Comparison of ENCODE assay signal across 18 mouse cellular contexts in genomic region chr5:92220287-92220902, GRCm38 (mm10). TPM values are rescaled to one million over a fixed set of nuclear protein-coding genes. Genes with fewer than 3 reads are reported as not detected.
A peak's percentile ranks its signal among the peaks of the same experiment; 100 is the strongest.
DNase-seq lines count a peak whose midpoint lies in the region; ATAC-seq and TF ChIP-seq lines count a peak whose summit lies in the region.
"Had no signal": no experiment of that assay in that cellular context is flagged by ENCODE, and none has a peak within 500 bp of the region (broad histone marks: within the 10 kb centered on the region; RNA-seq: fewer than 3 reads in every experiment).

No protein-coding gene starts in this region.

- TF ChIP-seq CTCF in cerebellum, adult 2 months (IDR thresholded peaks at IDR 0.05; ENCODE audit: borderline replicate concordance, insufficient read depth, low read depth, low read length) = no peak
- no peak for TF ChIP-seq CTCF in lung, postnatal 0 days (IDR thresholded peaks at IDR 0.05)

- 73% methylated on average over 8 of the region's 8 CpGs for WGBS in cerebellum, adult 2 months
- 76% methylated on average over 8 of the region's 8 CpGs for WGBS in lung, postnatal 0 days

- no peak overlapping the region for H3K4me2 ChIP-seq in lung, postnatal 0 days (replicated peaks; ENCODE audit: low read depth, low read length)
- H3K4me2 ChIP-seq: embryonic facial prominence, embryonic 12.5 days; heart, embryonic 11.5 days; hindbrain, embryonic 12.5 days; liver, embryonic 15.5 days had no signal

- ATAC-seq in lung, postnatal 0 days = peak; percentile 86
- ATAC-seq in megakaryocyte progenitor cell, adult 5-6 weeks (replicated peaks; ENCODE audit: poor library complexity) = peak; percentile 35; the same call in 1 of the 2 replicates

- H3K4me1 ChIP-seq in cerebellum, adult 2 months (ENCODE audit: control insufficient read depth, insufficient read depth, low read length) = 0 out of 2 replicates have a peak, but pooled peaks cover 2% of the 10 kb centered on the region
- no peaks in the 10 kb centered on the region for H3K4me1 ChIP-seq in lung, postnatal 0 days (ENCODE audit: insufficient read depth, low read depth, low read length)
- H3K4me1 ChIP-seq: embryonic facial prominence, embryonic 12.5 days; liver, embryonic 15.5 days had no signal

- no peaks in the 10 kb centered on the region for H3K36me3 ChIP-seq in lung, postnatal 0 days (ENCODE audit: insufficient read depth, low read length)
- H3K36me3 ChIP-seq: embryonic facial prominence, embryonic 12.5 days; hindbrain, embryonic 12.5 days; liver, embryonic 15.5 days had no signal

- no peak for TF ChIP-seq POLR2A in cerebellum, adult 2 months (IDR thresholded peaks at IDR 0.05; ENCODE audit: borderline replicate concordance, insufficient read depth, low read length)

- H3K27ac ChIP-seq in cerebellum, adult 2 months (ENCODE audit: insufficient read depth, low read length) = no peak overlapping the region
- H3K27ac ChIP-seq in lung, postnatal 0 days (ENCODE audit: low read length) = no peak overlapping the region
- H3K27ac ChIP-seq: embryonic facial prominence, embryonic 12.5 days; layer of hippocampus, adult 2 months; liver, embryonic 15.5 days had no signal

- H3K9me3 ChIP-seq in lung, postnatal 0 days (ENCODE audit: low read length) = no peaks in the 10 kb centered on the region
- H3K9me3 ChIP-seq: embryonic facial prominence, embryonic 12.5 days; hindbrain, embryonic 12.5 days; liver, embryonic 15.5 days had no signal

- H3K4me3 ChIP-seq in cerebellum, adult 2 months (replicated peaks; ENCODE audit: insufficient read depth, low read depth, low read length) = no peak overlapping the region
- no peak overlapping the region for H3K4me3 ChIP-seq in lung, postnatal 0 days (ENCODE audit: low read depth, low read length)
- H3K4me3 ChIP-seq: embryonic facial prominence, embryonic 12.5 days; hindbrain, embryonic 12.5 days; layer of hippocampus, adult 2 months; liver, embryonic 15.5 days had no signal

- no peaks in the 10 kb centered on the region for H3K27me3 ChIP-seq in cerebellum, adult 2 months (ENCODE audit: control insufficient read depth, insufficient read depth, low read length)
- H3K27me3 ChIP-seq in lung, postnatal 0 days (replicated peaks; ENCODE audit: insufficient read depth, low read length) = no peaks in the 10 kb centered on the region
- H3K27me3 ChIP-seq: embryonic facial prominence, embryonic 12.5 days; hindbrain, embryonic 12.5 days; liver, embryonic 15.5 days had no signal

- no peak for TF ChIP-seq EP300 in lung, postnatal 0 days (IDR thresholded peaks at IDR 0.05)

- peak; percentile 29 to 57 for DNase-seq in cerebellum, adult 2 months
- no peak for DNase-seq in cerebellum, adult 8-10 months
- peak; percentile 29 for DNase-seq in lung, postnatal 0 days (ENCODE audit: low spot score)
- DNase-seq in lung, postnatal 14 days = no peak
- peak; percentile 21 for DNase-seq in cerebellum, adult 9-11 months
- no peak for DNase-seq in spleen, postnatal 4 days (ENCODE audit: low spot score in 2 of 2)
- no peak for DNase-seq in frontal cortex, postnatal 10 days (ENCODE audit: low spot score in 2 of 2)
- DNase-seq: right cerebral cortex, postnatal 4 days had no signal

- H3K9ac ChIP-seq in lung, postnatal 0 days (replicated peaks; ENCODE audit: low read depth) = no peak overlapping the region
- H3K9ac ChIP-seq: embryonic facial prominence, embryonic 12.5 days; hindbrain, embryonic 12.5 days; liver, embryonic 15.5 days had no signal

RNA-seq across cellular contexts. Expression of gene U90926, which starts 5.2 kb away (rescaled TPM):
- not detected in 2 replicates for polyA plus RNA-seq in cerebellum, adult 2 months (2012; rRNA removed)
- polyA plus RNA-seq in lung, postnatal 0 days (2015; fragmentation: Nextera tagmentation; extraction: Ambion mirVana) = not detected in 2 replicates
- total RNA-seq in megakaryocyte progenitor cell, adult 5-6 weeks (2015) = not detected in 2 replicates
- total RNA-seq in megakaryocyte progenitor cell, adult 5-6 weeks (2017) = not detected in 2 replicates
- total RNA-seq: layer of hippocampus, adult 2 months; left cerebral cortex, postnatal 14 days; neutrophil, adult 5-6 weeks had no signal
- polyA plus RNA-seq: embryonic facial prominence, embryonic 12.5 days; forebrain, embryonic 16.5 days; heart, embryonic 11.5 days; hindbrain, embryonic 12.5 days; liver, embryonic 15.5 days; midbrain, embryonic 14.5 days had no signal

RNA-seq across cellular contexts. Expression of gene Ppef2, which starts 35.7 kb away (rescaled TPM):
- polyA plus RNA-seq in cerebellum, adult 2 months (2012; rRNA removed) = 2.1 and 2.7 TPM in 2 replicates
- 0.14 and 0.69 TPM in 2 replicates for polyA plus RNA-seq in lung, postnatal 0 days (2015; fragmentation: Nextera tagmentation; extraction: Ambion mirVana)
- 0.99 TPM in 1 of 2 replicates, not detected in the other for total RNA-seq in megakaryocyte progenitor cell, adult 5-6 weeks (2015)
- total RNA-seq in megakaryocyte progenitor cell, adult 5-6 weeks (2017) = 0.37 TPM in 1 of 2 replicates, not detected in the other

RNA-seq across cellular contexts. Expression of gene Naaa, which starts 57.6 kb away (rescaled TPM):
- 32.1 and 37.6 TPM in 2 replicates for polyA plus RNA-seq in cerebellum, adult 2 months (2012; rRNA removed)
- 27.2 and 27.8 TPM in 2 replicates for polyA plus RNA-seq in lung, postnatal 0 days (2015; fragmentation: Nextera tagmentation; extraction: Ambion mirVana)
- total RNA-seq in megakaryocyte progenitor cell, adult 5-6 weeks (2015) = 12.0 and 15.0 TPM in 2 replicates
- total RNA-seq in megakaryocyte progenitor cell, adult 5-6 weeks (2017) = 7.1 and 13.5 TPM in 2 replicates

Comparison
In these comparisons a context has a peak if more than half of its experiments do, and no peak if none do; other contexts are left out.
1. DNase-seq: peak in cerebellum, adult 2 months (2 of 2), lung, postnatal 0 days (single experiment) and cerebellum, adult 9-11 months (single experiment); none in cerebellum, adult 8-10 months (single experiment), lung, postnatal 14 days (single experiment), spleen, postnatal 4 days (0 of 2) and frontal cortex, postnatal 10 days (0 of 2).